Mouse (Mus musculus) liver, embryonic 14.5 days (tissue): ENCODE measurements around the gene Napepld.

Experiments
- CTCF ChIP-seq: IDR thresholded peaks from 2 replicates; pipeline ENCODE4 v1.5.1; 2016; ENCODE audit warnings: antibody characterized with exemption, low read depth, control low read depth
- EP300 ChIP-seq: IDR thresholded peaks from 2 replicates; pipeline ENCODE4 v1.6.1; 2016; ENCODE audit warnings: antibody characterized with exemption, low read depth

DNA sequence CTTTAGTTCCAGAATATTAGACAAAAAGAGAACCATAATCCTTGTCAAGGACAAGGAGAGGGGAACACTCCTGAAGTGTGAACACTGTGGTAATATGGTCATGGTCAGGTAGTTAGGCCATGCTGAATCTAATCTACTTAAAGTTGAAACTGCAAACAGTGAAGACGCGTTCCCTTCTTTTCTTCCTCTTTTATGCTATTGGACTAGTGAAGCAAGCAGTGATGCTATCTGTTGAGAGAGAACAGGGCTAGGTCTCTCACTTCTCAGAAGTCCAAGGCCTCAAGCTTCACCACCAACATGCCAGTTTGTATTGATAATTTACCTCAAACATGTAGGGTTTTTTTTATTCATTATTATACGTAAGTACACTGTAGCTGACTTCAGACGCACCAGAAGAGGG lies 13.3 kb upstream of the Napepld start:
- TF ChIP-seq CTCF, result no peak
- no peak for TF ChIP-seq EP300
